Mouse (Mus musculus) inflammation-experienced regulatory T-cells, adult 6 months (primary cell): ENCODE results near the gene Rab42. TPM values are rescaled to one million over a fixed set of nuclear protein-coding genes. Genes with fewer than 3 reads are reported as not detected.
"Not testable (repeated sequence)": the region's sequence is repeated elsewhere in the genome, so short reads cannot be mapped to it uniquely, and the experiment has no call there.

Experiments
- ATAC-seq: one replicate; pipeline ENCODE4 v1.8.0; 2017
- polyA plus RNA-seq, 3 experiments: library from polyadenylated mRNA; unstranded; fragments of 100-300 nt; shearing (Covaris generic); gene quantifications; one replicate each; pipeline ENCODE4 v1.2.1; 2017

Gene Rab42
- polyA plus RNA-seq, 3 experiments from 2014 or later = 0.46 TPM; not detected in 2

GRCm38 (mm10) chr4:132311209-132311608 lies 8.0 kb upstream of the Rab42 start:
- ATAC-seq = no peak

DNA sequence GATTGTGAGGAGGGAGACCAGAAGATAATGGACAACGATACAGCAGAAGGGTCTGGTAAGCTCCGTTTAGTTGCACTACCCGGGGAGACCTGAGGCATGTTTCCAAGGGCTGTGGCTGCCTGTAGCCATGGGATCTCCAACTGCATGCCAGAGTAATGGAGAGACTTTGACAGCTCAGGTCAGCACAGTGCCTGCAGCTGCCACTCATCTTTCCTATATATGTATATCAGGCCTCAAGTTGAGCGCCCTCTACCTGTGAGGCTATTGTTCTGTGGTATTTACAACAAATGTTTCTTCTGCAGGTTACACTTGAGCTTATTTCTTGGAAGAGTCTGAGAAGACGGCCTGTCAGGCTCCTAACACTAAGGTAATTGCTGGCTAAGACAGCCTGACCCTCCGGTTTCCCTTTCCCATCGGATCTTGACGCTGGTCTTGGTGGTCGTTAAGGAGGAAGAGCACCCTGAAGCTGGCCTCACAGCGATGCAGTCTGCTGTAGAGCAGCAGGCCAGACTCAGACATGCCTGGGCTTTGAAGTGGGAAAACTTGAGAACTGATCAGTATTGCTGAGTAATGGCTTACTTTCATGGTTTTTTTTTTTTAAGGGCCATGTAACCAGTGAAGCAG lies 6.8 kb upstream of the Rab42 start:
- ATAC-seq = peak; percentile 57

DNA sequence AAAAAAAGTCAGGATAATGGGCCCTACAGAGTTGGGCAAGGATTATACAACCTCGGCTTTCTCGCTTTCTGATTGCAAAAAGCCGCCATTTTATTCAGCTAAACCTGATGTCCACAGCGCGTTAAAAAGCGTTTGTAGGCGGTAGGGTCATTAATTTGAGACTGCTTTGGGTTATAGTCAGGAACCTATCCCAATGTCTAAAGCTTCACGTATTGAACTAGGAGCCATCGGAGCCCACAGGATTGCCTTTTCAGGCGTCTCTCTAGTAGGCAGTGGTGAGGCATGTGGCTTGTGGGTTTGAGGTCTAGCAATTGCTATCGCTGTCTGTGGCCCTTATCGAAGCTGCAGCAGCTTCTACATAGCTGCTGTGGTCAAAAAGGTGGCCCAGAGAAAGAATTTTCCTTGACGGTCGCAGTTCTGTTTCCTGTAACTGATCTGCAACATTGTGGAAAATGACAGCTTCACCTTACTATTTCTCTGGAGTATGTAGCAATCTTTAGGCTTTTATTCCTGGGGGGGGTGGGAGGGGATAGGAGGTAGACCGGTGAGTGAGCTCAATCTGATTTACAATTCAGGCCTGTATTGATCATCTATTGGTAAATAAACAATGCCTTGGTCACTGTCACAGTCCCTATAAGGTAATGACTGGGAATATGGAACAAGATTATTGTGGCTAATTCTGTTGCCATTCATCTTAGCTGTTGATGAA lies 6.1 kb upstream of the Rab42 start:
- peak; percentile 30 for ATAC-seq

DNA sequence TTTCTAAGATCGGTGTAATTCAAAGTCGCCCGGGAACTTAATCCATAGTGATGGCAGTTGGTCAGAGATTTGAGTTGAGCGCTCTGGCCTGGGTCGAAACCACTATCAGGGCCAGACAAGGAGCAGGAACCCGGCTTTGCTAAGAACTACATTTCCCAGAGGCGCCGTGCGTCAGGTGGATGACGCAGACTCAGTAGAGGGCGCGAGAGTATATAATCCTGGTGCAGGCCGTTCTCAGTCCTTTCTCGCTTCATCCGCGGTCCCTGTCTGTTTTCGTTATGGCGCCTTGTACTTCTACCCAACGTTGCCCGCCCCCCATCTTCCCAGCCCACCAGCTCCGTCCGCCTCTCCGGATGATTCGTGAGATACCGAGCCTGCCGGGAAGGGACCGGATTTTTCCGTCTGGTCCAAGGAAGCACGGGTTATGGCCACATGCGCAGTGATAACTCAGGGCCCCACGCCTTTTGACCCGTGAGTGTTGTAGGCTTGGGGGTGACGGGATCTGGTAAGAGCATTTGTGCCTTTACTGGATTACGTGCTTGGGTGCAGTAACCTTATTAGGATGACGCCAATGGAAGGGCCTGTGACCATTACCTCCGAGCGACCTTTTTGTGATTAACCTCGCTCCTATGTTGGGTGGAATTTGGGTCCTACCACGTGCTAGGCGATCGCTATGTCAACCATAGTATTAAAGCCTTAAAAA lies 5.4 kb upstream of the Rab42 start:
- peak; percentile 93 for ATAC-seq

- no peak for ATAC-seq
These were observed 2.8 kb upstream of the Rab42 start for GRCm38 (mm10) chr4:132306004-132306403.

GRCm38 (mm10) chr4:132305276-132305675 lies 2.1 kb upstream of the Rab42 start:
- no peak for ATAC-seq

DNA sequence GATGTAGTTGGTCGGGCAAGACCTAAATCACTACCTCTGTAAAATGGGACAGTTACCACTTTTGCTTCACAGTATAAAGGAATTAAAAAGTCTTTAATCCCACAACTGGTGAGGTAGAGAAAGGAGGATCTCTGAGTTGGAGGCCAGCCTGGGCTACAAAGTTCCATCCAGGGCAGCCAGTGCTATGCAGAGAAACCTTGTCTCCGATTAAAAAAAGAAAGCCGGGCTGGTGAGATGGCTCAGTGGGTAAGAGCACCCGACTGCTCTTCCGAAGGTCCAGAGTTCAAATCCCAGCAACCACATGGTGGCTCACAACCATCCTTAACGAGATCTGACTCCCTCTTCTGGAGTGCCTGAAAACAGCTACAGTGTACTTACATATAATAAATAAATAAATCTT lies 299 bp upstream of the Rab42 start:
- not testable (repeated sequence) for ATAC-seq

DNA sequence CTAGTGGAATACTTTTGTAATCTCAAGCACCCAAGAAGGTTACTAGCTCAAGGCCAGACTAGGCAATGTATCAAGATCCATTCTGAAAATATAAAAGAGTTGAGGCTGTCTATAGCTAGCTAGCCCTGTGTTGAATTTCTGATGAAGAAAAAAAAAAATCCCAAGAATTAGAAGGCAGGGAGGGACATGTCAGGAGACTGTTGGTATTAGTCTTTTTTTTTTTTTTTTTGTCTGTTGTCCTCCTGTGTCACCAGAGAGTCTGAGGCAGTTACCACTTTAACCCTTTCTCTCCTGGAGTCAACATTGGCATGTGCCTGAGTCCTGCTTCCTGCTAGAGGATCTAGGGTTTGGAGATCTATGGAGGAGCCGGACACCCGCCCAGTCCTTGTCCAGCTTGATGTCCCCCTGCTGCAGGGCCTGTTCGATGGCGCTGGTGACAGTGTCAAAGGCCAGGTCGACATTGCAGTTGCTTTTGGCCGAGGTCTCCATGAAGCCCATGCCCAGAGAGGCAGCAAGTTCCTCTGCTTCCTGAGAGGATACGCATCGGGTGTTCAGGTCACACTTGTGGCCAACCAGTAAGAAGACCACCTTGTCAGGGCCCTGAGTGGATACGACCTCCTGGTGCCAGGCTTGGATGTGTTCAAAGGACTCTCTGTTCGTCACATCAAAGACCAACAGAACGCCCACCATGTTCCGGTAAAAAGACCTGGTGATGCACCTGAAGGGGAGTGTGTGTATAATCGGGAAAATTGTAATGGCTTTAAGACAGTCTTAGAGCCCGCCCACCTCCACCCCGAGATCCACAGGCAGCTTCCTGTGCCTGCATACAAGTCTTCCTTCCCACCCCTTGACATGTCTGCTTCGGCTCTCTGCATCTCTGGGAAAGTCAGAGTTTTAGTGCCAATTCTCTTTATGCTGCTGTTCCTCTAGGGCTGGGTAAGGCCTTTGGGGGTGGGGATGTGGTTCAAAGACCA lies 933 bp downstream of the Rab42 start:
- ATAC-seq = peak; percentile 73

DNA sequence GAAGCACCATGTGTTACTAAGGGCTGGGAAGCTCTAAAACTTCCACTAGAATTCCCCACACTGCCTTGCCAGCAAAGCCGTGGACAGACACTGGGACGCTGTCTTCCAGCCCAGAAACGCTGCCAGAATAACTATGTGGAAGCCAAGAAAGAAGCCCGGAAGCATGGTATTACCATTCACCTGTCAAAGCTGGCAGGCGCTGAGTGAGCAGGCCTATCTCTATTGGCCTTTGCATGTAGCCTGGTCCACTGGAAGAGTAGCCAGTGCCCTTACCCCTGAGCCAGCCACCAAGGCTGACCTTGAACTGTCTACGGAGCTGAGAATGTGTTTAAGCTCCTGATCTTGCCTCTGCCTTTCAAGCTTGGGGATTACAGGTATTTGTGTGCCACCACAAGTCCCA lies 1.7 kb downstream of the Rab42 start:
- no peak for ATAC-seq

GRCm38 (mm10) chr4:132299849-132300248 lies 3.3 kb downstream of the Rab42 start:
- no peak for ATAC-seq

GRCm38 (mm10) chr4:132295696-132296390 lies 7.3 kb downstream of the Rab42 start:
- ATAC-seq = no peak

DNA sequence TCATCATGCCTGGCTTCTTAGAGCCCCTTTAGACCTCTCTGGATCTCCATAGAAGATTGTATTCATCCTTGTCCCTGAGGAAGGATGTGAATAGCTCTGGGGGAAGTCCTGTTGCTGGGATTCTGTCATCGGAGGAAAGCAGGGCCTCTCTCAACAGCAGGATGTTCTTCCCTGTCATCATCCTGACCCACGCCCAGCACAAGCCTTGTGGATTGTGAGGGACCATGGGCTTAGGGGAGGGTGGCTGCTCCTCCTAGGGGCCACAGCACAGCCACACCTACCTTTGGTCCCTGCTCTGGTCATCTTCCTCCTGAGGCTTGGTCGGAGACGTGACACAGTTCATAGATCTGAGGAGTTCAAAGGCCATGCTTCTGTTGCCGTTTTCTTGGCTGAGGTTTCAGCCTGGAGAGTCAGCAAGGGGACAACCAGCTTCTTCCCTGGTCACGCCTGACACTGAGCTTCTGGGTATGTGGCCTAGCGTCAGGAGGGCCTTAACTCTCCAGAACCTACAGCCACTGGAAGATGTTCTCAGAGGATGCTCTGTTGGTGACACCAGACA lies 9.4 kb downstream of the Rab42 start:
- ATAC-seq = no peak

DNA sequence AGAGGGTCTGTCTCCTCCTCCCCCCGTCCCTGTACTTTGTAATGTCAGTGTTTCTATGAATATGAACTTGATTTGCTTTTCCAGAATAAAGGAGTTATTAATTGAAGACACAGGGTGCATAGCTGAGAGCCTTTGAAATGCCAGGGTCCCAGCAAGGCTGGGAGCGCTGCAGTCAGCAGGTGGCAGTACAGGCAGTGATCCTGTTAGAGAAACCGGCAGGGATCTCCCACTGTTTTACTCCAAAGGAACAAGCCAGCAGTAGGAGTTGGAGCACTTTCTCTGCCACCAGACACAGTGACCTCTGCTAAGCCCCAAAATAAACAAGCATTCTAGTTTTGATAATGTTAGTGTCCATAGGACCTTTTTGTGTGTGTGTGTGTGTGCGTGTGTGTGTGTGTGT lies 10.2 kb downstream of the Rab42 start:
- no peak for ATAC-seq

DNA sequence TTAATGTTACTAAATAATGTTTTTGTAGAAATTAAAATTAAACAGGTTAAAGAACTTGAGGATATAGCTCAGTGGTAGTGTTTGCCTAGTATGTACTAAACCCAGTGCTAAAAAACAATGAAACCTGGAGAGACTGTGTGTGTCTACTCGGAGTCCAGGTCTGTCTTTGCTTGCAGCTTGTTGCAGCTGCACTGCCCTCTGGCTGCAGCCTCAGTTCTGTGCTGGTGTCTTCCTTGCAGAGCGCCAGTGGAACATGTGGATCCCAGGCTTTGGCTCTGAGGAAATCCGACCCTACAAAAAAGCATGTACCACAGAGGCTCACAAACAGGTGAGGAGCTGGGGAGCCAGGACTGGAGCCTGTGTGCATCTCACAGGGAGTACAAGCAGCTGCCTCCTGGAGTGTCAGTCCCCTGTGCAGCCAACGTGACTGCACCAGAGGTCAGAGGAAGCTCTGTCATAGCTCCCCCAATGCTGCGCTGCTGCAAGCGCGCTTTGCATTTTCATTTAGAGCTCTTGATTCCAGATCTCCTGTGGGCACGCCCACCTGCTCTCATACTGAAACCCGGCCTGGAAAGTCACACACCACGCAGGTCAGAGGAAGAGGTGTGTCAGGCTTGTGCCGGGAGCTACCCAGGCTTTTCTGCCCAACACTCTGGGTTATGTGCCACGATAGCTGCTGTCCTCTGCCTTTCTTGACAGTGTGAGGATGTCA lies 11.4 kb downstream of the Rab42 start:
- ATAC-seq = no peak

DNA sequence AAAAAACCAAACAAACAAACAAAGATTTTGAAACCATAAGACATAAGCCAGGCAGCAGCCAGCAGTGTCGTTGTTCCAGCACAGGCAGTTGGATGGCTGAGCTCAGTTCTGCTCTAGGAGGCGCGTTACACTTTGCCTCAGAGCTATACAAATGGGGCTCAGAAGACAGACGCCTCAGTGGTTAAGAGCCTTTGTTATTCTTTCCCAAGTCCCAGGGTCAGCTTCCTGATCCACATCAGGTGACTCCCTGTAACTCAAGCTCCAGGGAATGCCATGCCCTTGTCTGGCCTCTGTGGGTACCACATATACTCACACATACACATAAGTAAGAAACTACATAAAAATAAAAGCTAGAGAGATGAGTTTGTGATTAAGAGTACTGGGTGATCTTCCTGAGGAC lies 12.1 kb downstream of the Rab42 start:
- ATAC-seq = no peak

GRCm38 (mm10) chr4:132288840-132289239 lies 14.3 kb downstream of the Rab42 start:
- not testable (repeated sequence) for ATAC-seq

GRCm38 (mm10) chr4:132275949-132276348 lies 27.2 kb downstream of the Rab42 start:
- no peak for ATAC-seq

- ATAC-seq = peak; percentile 75
These were observed 28.9 kb downstream of the Rab42 start, which contains the start of gene Taf12 for GRCm38 (mm10) chr4:132274156-132274862. Taf12 (plus strand) TSS chr4:132274375.

GRCm38 (mm10) chr4:132273166-132273565 lies 30.0 kb downstream of the Rab42 start:
- no peak for ATAC-seq
